Mouse (Mus musculus) embryonic facial prominence, embryonic 12.5 days (tissue): Measurements from ENCODE around the gene Plin2. TPM values are rescaled to one million over a fixed set of nuclear protein-coding genes. Genes with fewer than 3 reads are reported as not detected.

Source experiments
- ATAC-seq: fragments of 200-750 bp; cut with Nextera tagmentation; 2 replicates; pipeline ENCODE4 v1.8.0; 2017; ENCODE audit not compliant: insufficient number of reproducible peaks, insufficient read depth, low FRiP score, low TSS enrichment
- H3K27ac ChIP-seq: fragments of 300-500 bp; sonication (generic); 2 replicates; pipeline ENCODE4 v1.5.1; 2016; ENCODE audit warnings: mild to moderate bottlenecking
- H3K27me3 ChIP-seq: fragments of 300-500 bp; sonication (generic); 2 replicates; pipeline ENCODE4 v1.6.1; 2016; ENCODE audit warnings: mild to moderate bottlenecking, moderate library complexity
- H3K36me3 ChIP-seq: fragments of 300-500 bp; sonication (generic); 2 replicates; pipeline ENCODE4 v1.6.1; 2016; ENCODE audit warnings: mild to moderate bottlenecking
- H3K4me1 ChIP-seq: fragments of 300-500 bp; sonication (generic); 2 replicates; pipeline ENCODE4 v1.6.1; 2016
- H3K4me2 ChIP-seq: fragments of 300-500 bp; sonication (generic); replicated peaks from 2 replicates; pipeline ENCODE4 v1.6.1; 2016; ENCODE audit warnings: mild to moderate bottlenecking, moderate library complexity
- H3K4me3 ChIP-seq: fragments of 300-500 bp; sonication (generic); 2 replicates; pipeline ENCODE4 v1.5.1; 2016; ENCODE audit warnings: mild to moderate bottlenecking
- H3K9ac ChIP-seq: fragments of 300-500 bp; sonication (generic); 2 replicates; pipeline ENCODE4 v1.6.1; 2016; ENCODE audit warnings: mild to moderate bottlenecking, moderate library complexity
- H3K9me3 ChIP-seq: fragments of 300-500 bp; sonication (generic); 2 replicates; pipeline ENCODE4 v1.6.1; 2016; ENCODE audit warnings: mild to moderate bottlenecking, moderate library complexity
- WGBS: fragments of 180-500 bp; shearing (Covaris S2); methylation state at CpG from one replicate; pipeline ENCODE4 v1.1.7; 2016; 5-methylcytosine and 5-hydroxymethylcytosine counted together
- polyA plus RNA-seq: library from polyadenylated mRNA; unstranded; fragments of >200 nt; fragmentation: Nextera tagmentation; extraction: Ambion mirVana; gene quantifications from 2 replicates; pipeline ENCODE4 v1.2.1, GENCODE M21; 2016

Plin2 gene
- polyA plus RNA-seq, 1 experiment from 2014 or later: 72.4 TPM

DNA sequence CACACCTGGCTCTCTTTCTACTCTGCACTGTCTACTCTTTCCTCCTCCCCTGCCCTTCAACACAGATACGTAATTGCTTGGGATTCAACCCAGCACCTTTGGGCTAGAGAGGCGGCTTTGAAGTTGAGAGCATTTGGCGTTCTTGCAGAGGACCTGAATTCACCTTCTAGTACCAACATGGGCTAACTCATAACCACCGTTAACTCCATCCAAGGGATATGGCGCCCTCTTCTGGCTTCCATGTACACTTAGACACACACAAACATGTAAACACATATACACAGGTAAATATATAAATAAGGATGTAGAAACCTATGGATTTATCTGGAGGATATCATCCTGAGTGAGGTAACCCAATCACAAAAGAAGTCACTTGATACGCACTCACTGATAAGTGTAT, 25.2 kb upstream of the Plin2 start:
- Histone ChIP-seq H3K27ac (no peak overlapping the region), H3K4me3 (no peak overlapping the region), H3K9me3 (no peaks in the 10 kb centered on the region), H3K36me3 (no peaks in the 10 kb centered on the region), H3K9ac (no peak overlapping the region), H3K27me3 (no peaks in the 10 kb centered on the region), H3K4me1 (no peaks in the 10 kb centered on the region), H3K4me2 (no peak overlapping the region)
- ATAC-seq: no peak
- WGBS: 46% methylated on average over 6 of the region's 6 CpGs

DNA sequence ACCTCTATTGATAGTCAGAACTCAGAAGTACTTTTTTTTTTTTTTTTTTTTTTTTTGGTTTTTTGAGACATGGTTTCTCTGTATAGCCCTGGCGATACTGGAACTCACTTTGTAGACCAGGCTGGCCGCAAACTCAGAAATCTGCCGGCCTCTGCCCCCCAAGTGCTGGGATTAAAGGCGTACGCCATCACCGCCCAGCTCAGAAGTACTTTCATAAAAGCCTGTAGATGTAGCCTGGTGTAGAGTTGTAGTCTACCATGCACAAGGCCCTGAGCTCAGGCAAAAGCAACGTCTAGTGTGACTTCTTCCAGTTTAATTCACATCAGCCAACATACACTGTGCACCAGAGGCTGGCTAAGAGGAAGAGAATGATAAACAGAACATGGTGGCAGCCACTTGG, 23.1 kb upstream of the Plin2 start:
- H3K9me3 ChIP-seq: no peaks in the 10 kb centered on the region
- H3K27me3 ChIP-seq: no peaks in the 10 kb centered on the region
- no peak overlapping the region for H3K4me3 ChIP-seq
- H3K36me3 ChIP-seq: no peaks in the 10 kb centered on the region
- no peak overlapping the region for H3K9ac ChIP-seq
- no peak for ATAC-seq
- no peak overlapping the region for H3K4me2 ChIP-seq
- H3K4me1 ChIP-seq: no peaks in the 10 kb centered on the region
- H3K27ac ChIP-seq: no peak overlapping the region
- WGBS: 88% methylated on average over 7 of the region's 7 CpGs

DNA sequence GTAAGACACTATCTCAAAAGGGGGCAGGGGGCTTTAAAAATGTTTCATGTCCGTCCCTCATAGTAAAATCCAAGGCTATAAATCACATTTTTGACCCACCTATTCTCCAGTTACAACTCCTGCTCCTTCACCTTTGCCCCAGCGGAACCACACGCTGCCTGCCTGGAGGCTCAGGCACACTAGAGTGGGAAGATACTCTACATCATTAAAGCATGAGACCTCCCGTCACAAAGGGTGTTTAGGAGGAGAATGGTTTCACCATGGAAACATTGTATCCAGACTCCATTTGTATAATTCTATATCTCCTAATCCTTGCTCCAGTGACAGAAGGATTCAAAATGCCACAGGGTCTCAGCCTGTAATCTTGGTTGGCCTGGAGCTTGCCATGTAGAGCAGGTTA, 21.4 kb upstream of the Plin2 start:
- no peaks in the 10 kb centered on the region for H3K27me3 ChIP-seq
- H3K4me3 ChIP-seq: no peak overlapping the region
- no peak overlapping the region for H3K9ac ChIP-seq
- H3K9me3 ChIP-seq: no peaks in the 10 kb centered on the region
- H3K27ac ChIP-seq: no peak overlapping the region
- H3K4me1 ChIP-seq: no peaks in the 10 kb centered on the region
- H3K36me3 ChIP-seq: no peaks in the 10 kb centered on the region
- 74% methylated on average over 4 of the region's 4 CpGs for WGBS
- H3K4me2 ChIP-seq: no peak overlapping the region
- ATAC-seq: no peak

DNA sequence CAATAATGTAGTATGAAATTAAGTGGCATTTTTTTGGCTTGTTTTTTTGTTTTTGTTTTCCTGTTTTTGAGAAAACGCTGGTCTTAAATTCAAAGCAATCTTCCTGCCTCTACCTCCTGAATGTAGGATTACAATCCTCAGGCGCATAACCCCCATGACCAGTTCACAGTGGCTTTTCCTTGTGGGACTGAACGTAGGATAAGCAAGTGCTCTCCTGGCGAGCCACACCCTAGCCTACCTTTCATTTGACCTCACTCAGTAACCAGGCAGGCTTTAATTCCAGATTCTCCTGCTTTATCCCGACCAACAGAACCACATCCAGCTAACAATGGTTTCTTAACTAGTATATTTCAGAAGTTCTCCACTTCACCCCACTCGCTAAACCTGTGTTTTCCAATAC, 20.9 kb upstream of the Plin2 start:
- no peaks in the 10 kb centered on the region for H3K36me3 ChIP-seq
- H3K27me3 ChIP-seq: no peaks in the 10 kb centered on the region
- no peak overlapping the region for H3K27ac ChIP-seq
- no peaks in the 10 kb centered on the region for H3K4me1 ChIP-seq
- WGBS: 83% methylated on average over 6 of the region's 6 CpGs
- H3K9ac ChIP-seq: no peak overlapping the region
- H3K9me3 ChIP-seq: no peaks in the 10 kb centered on the region
- ATAC-seq: no peak
- H3K4me3 ChIP-seq: no peak overlapping the region
- no peak overlapping the region for H3K4me2 ChIP-seq

DNA sequence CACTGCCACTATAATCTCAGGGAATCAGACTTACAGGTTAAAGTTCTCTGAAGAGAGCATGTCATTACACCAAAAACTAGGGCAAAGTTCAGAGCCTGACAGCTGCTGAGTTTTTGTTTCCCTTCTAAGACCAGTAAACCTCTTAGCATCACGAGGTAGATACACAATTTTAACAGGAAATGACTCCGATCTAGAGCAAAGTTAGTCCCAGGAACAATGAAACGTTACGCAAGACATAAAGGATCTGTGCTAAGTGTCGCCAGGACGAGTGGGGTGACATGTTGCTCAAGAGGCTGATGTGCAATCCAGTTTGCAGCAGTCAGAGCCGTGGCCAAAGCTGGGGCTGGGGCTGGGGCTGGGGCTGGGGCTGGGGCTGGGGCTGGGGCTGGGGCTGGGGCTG, 20.3 kb upstream of the Plin2 start:
- no peak overlapping the region for H3K4me3 ChIP-seq
- no peaks in the 10 kb centered on the region for H3K27me3 ChIP-seq
- H3K4me1 ChIP-seq: peaks cover 4% of the 10 kb centered on the region; the same call in 1 of the 2 replicates
- no peaks in the 10 kb centered on the region for H3K36me3 ChIP-seq
- ATAC-seq: no peak
- H3K27ac ChIP-seq: no peak overlapping the region
- WGBS: 61% methylated on average over 7 of the region's 7 CpGs
- H3K9ac ChIP-seq: no peak overlapping the region
- H3K4me2 ChIP-seq: no peak overlapping the region
- no peaks in the 10 kb centered on the region for H3K9me3 ChIP-seq

DNA sequence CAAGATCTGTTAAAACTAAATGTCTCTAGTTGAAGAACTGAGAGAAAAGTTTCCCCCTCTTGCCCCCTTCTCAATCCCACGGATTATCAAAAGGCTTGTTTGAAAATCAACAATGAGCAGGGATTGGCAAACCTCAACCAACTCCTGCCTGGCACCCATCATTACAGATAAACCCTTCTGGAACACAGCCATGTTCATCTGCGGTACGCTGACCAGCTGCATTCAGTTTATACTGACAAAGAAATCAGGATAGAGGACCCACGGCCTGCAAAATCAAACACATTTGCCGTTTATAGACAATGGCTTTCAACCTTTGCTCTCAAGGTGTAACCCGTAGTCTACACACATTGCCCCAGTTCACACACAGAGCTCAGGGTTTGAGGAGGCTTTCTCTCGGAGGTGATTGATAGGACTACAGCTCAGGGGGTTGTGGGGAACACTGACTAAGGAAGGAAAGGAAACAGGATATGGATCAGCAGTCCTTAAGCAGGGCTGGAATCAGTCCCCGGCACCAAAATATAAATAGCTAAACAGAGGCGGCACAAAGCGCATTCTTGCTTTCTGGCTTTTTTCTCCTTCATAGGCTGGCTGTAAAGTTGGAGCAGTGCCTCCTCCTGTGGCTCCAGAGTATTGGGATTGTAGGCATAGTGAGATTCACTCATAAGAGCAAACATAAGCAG, 19.3 kb upstream of the Plin2 start:
- no peak for ATAC-seq
- Histone ChIP-seq H3K27me3 (no peaks in the 10 kb centered on the region), H3K9me3 (no peaks in the 10 kb centered on the region), H3K9ac (no peak overlapping the region), H3K4me3 (no peak overlapping the region), H3K27ac (no peak overlapping the region), H3K4me2 (no peak overlapping the region), H3K4me1 (peaks cover 5% of the 10 kb centered on the region; the same call in 1 of the 2 replicates), H3K36me3 (no peaks in the 10 kb centered on the region)
- WGBS: 78% methylated on average over 10 of the region's 10 CpGs

DNA sequence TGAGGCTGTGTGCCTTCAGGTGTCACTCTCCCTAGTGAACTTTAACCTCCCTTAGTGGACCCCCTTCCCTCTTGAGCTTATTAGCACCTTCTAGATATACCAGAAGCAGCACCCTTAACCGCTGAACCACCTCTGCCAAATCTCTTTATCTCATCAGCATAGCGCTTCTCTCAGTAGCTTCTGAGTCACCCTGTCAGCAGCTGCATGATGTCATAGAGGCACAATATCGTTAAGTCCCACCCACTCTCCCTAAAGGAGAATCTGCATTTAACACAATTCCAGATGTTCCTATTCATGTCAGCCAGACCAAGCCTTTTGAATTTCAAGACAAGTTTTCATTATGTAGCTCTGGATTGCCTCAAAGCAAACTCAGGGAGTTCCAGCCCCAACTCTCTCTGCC, 16.7 kb upstream of the Plin2 start:
- Histone ChIP-seq H3K9ac (no peak overlapping the region), H3K27me3 (no peaks in the 10 kb centered on the region), H3K4me2 (no peak overlapping the region), H3K4me1 (peaks cover 5% of the 10 kb centered on the region; the same call in 1 of the 2 replicates), H3K36me3 (no peaks in the 10 kb centered on the region), H3K9me3 (no peaks in the 10 kb centered on the region), H3K4me3 (no peak overlapping the region), H3K27ac (no peak overlapping the region)
- ATAC-seq: no peak
- 51% methylated on average over 3 of the region's 3 CpGs for WGBS

DNA sequence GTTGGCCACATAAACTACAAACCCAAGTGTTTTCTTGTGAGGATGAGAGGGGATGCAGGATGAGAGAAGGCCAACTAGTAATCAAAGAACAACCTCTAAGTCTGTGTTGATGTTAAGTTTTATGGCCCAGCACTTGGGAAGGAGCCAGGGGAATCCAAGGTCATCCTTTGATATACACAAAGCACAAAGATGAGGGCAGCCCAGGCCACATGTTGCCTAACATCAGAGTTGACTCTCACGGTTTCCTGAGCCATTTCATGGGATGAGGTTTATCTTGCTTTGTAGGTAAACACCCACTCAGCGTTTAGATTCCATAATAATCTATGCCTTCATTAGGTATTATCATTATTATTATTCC, 16.1 kb upstream of the Plin2 start:
- Histone ChIP-seq H3K9ac (no peak overlapping the region), H3K4me1 (peaks cover 5% of the 10 kb centered on the region; the same call in 1 of the 2 replicates), H3K4me2 (no peak overlapping the region), H3K27me3 (no peaks in the 10 kb centered on the region), H3K36me3 (no peaks in the 10 kb centered on the region), H3K9me3 (no peaks in the 10 kb centered on the region), H3K27ac (no peak overlapping the region), H3K4me3 (no peak overlapping the region)
- WGBS: 77% methylated on average over 2 of the region's 2 CpGs
- no peak for ATAC-seq

DNA sequence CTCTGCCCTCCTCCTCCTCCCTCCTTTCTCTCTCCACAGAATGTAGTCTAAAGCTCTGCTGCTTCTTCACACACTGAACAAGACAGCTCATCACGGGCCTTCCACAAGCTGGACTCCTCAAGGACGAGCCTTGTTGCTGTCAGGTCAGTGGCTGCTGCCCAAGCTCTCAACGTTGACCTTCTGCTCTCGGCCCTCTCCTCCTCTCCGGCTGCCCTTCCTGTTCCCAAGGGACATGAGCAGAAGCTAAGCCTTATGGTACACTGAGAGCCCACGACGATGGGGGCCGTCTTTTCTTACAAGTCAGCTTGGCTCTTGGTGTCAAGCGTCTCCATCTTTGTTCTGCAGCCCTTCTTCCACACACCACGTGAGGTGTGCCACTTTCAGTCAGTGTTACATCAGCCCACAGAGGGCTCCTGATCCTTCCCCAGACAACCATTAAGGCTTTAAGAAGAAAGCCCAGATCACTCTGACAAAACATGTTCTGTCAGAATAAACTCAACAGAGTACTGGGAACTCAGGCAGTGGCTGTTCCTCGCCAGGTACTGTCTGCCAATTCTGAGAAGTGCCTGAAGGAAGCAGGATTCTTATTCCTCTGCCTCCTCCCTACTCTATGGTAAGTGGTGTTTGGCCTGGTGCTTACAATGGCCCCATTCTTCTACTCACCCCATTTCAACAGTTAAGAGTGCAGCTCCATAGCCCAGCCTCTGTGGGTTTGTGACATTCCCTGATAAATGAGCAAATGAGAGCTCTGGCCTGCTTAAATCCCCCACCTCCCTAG, 15.6 kb upstream of the Plin2 start:
- H3K9ac ChIP-seq: no peak overlapping the region
- no peak overlapping the region for H3K4me2 ChIP-seq
- no peaks in the 10 kb centered on the region for H3K36me3 ChIP-seq
- WGBS: 56% methylated on average over 11 of the region's 11 CpGs
- ATAC-seq: no peak
- no peak overlapping the region for H3K4me3 ChIP-seq
- no peak overlapping the region for H3K27ac ChIP-seq
- no peaks in the 10 kb centered on the region for H3K27me3 ChIP-seq
- H3K4me1 ChIP-seq: peaks cover 5% of the 10 kb centered on the region; the same call in 1 of the 2 replicates
- no peaks in the 10 kb centered on the region for H3K9me3 ChIP-seq

DNA sequence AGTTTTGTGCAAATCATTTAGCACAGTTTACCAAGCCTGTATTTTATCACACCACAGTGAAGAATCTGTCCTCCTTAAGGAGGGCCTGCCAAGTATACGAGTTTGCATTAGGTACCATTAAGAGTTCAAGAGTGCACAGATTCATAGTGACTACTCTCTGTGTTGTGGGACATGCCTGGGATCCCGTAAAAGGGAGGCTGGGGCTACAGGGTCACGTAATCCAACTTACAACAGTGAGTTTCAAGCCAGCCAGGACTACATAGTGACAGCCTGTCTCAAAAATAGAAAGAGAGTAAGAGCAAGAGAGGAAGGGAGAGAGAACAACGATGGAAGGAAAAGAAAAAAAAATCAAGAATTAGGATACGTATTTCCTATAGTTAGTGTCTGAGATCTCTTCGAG, 14.9 kb upstream of the Plin2 start:
- no peak for ATAC-seq
- 79% methylated on average over 6 of the region's 6 CpGs for WGBS
- Histone ChIP-seq H3K4me1 (peaks cover 5% of the 10 kb centered on the region; the same call in 1 of the 2 replicates), H3K9me3 (no peaks in the 10 kb centered on the region), H3K36me3 (no peaks in the 10 kb centered on the region), H3K4me2 (no peak overlapping the region), H3K27ac (no peak overlapping the region), H3K27me3 (no peaks in the 10 kb centered on the region), H3K4me3 (no peak overlapping the region), H3K9ac (no peak overlapping the region)

DNA sequence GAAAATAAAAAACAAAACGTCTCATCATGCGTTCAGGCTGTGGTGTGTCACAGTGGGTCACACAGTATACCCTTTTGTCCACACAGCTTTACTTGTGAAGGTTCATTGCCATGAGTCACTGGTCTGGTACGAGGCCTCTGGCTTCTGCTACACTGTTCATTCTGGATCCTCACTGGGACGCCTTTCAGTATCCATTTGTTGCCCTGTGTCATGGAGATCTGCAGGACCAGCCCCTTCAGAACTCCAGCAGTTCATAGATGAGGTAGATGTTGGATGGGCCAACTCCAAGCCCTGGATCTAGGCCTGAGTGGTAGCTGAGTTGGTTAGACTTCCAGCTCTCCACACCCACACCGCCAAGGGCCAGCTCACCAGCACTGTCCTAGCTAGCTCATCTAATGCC, 13.9 kb upstream of the Plin2 start:
- H3K27ac ChIP-seq: no peak overlapping the region
- H3K36me3 ChIP-seq: no peaks in the 10 kb centered on the region
- 88% methylated on average over 5 of the region's 5 CpGs for WGBS
- no peaks in the 10 kb centered on the region for H3K9me3 ChIP-seq
- H3K4me1 ChIP-seq: peaks cover 5% of the 10 kb centered on the region; the same call in 1 of the 2 replicates
- H3K27me3 ChIP-seq: no peaks in the 10 kb centered on the region
- no peak; the same call in 1 of the 2 replicates for ATAC-seq
- H3K4me2 ChIP-seq: no peak overlapping the region
- H3K9ac ChIP-seq: no peak overlapping the region
- no peak overlapping the region for H3K4me3 ChIP-seq

DNA sequence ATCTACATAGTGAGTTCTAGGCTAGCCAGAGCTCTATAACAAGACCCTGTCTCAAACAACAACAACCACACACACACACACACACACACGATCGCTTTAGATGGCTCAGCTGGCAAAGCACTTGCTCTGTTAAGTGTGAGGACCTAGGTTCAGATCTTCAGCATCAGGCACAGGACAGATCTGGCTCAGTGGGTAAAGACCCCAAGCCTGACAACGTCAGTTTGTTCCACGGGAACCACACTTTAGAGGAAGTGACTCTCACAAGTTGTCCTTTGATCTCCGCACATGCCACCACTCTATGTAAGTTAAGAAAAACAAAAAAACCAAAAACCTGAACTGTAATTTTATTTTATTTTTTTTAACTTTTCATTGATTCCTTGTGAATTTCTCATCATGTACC, 13.4 kb upstream of the Plin2 start:
- no peak overlapping the region for H3K27ac ChIP-seq
- no peak overlapping the region for H3K9ac ChIP-seq
- peaks cover 5% of the 10 kb centered on the region; the same call in 1 of the 2 replicates for H3K4me1 ChIP-seq
- H3K4me3 ChIP-seq: no peak overlapping the region
- no peak for ATAC-seq
- H3K36me3 ChIP-seq: no peaks in the 10 kb centered on the region
- H3K27me3 ChIP-seq: no peaks in the 10 kb centered on the region
- no peaks in the 10 kb centered on the region for H3K9me3 ChIP-seq
- H3K4me2 ChIP-seq: no peak overlapping the region
- 87% methylated on average over 5 of the region's 5 CpGs for WGBS
